Mouse (Mus musculus): ENCODE measurements at regions not wholly inside any gene's neighbourhood (a gene's known extent, or its start where the extent isn't known, plus 50 kb on each side); places are given as distances from the start of the nearest gene placed in this dataset.

DNA sequence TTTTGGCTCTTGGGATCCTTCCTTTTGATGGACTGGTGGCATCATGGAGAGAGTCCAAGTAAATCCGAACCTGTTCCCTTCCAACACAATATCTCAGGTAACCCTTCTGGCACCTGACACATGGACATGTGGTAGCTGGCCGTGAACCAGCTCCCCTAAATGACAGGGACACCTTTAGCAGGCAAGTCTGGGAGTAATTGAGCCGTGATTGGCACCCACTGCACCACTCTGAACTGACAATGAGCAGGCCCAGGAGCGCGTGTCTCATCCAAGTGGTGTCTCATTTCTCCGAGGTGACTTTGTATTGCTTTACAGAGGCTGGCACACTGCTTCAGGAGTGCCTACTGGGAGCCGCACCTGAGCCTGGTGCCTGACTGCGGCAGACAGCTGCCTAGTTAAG lies 203.5 kb downstream of the Snx10 start:
- TF ChIP-seq CTCF (IDR thresholded peaks at IDR 0.05; ENCODE audit: low read depth, low read length) (no peak), POLR2A (IDR thresholded peaks at IDR 0.05; ENCODE audit: insufficient read depth, low read length) (no peak)

Data from ES-Bruce4 (cell line).